Mouse (Mus musculus): ENCODE measurements around the gene Mfsd5. TPM values are rescaled to one million over a fixed set of nuclear protein-coding genes. Genes with fewer than 3 reads are reported as not detected.

Gene Mfsd5
- polyA plus RNA-seq, 1 experiment from 2014 or later = 59.5 TPM

Other genes with a start within 250 kb of the Mfsd5 start
- 72.6 and 87.1 TPM in 2 replicates for gene Eif4b, start 205.7 kb upstream of the Mfsd5 start, polyA plus RNA-seq (2015; fragmentation: Nextera tagmentation; extraction: Ambion mirVana)
- gene Tns2, start 179.0 kb upstream of the Mfsd5 start, polyA plus RNA-seq (2015; fragmentation: Nextera tagmentation; extraction: Ambion mirVana) = 9.8 and 13.7 TPM in 2 replicates
- gene Spryd3, start 143.2 kb upstream of the Mfsd5 start, polyA plus RNA-seq (2015; fragmentation: Nextera tagmentation; extraction: Ambion mirVana) = 83.6 and 96.0 TPM in 2 replicates
- gene Igfbp6, start 135.1 kb upstream of the Mfsd5 start, polyA plus RNA-seq (2015; fragmentation: Nextera tagmentation; extraction: Ambion mirVana) = 3.2 and 3.5 TPM in 2 replicates
- gene Soat2, start 128.9 kb upstream of the Mfsd5 start, polyA plus RNA-seq (2015; fragmentation: Nextera tagmentation; extraction: Ambion mirVana) = 0.06 and 0.68 TPM in 2 replicates
- 45.1 and 48.7 TPM in 2 replicates for gene Zfp740, start 76.2 kb upstream of the Mfsd5 start, polyA plus RNA-seq (2015; fragmentation: Nextera tagmentation; extraction: Ambion mirVana)
- 33.6 and 43.7 TPM in 2 replicates for gene Csad, start 74.7 kb upstream of the Mfsd5 start, polyA plus RNA-seq (2015; fragmentation: Nextera tagmentation; extraction: Ambion mirVana)
- 1.1 and 11.0 TPM in 2 replicates for gene Itgb7, start 47.5 kb upstream of the Mfsd5 start, polyA plus RNA-seq (2015; fragmentation: Nextera tagmentation; extraction: Ambion mirVana)
- 7.8 and 11.9 TPM in 2 replicates for gene Rarg, start 21.9 kb upstream of the Mfsd5 start, polyA plus RNA-seq (2015; fragmentation: Nextera tagmentation; extraction: Ambion mirVana)
- 0.09 TPM in 1 of 2 replicates, not detected in the other for gene Gm9918, start 8.9 kb upstream of the Mfsd5 start, polyA plus RNA-seq (2015; fragmentation: Nextera tagmentation; extraction: Ambion mirVana)
- gene Espl1, start 16.8 kb downstream of the Mfsd5 start, polyA plus RNA-seq (2015; fragmentation: Nextera tagmentation; extraction: Ambion mirVana) = 2.8 and 6.3 TPM in 2 replicates
- 427 and 485 TPM in 2 replicates for gene Pfdn5, start 46.7 kb downstream of the Mfsd5 start, polyA plus RNA-seq (2015; fragmentation: Nextera tagmentation; extraction: Ambion mirVana)
- gene Myg1, start 52.3 kb downstream of the Mfsd5 start, polyA plus RNA-seq (2015; fragmentation: Nextera tagmentation; extraction: Ambion mirVana) = 83.7 and 96.4 TPM in 2 replicates
- 30.4 and 49.7 TPM in 2 replicates for gene Aaas, start 71.3 kb downstream of the Mfsd5 start, polyA plus RNA-seq (2015; fragmentation: Nextera tagmentation; extraction: Ambion mirVana)
- gene Sp7, start 87.7 kb downstream of the Mfsd5 start, polyA plus RNA-seq (2015; fragmentation: Nextera tagmentation; extraction: Ambion mirVana) = 0.88 and 0.95 TPM in 2 replicates
- gene Sp1, start 126.7 kb downstream of the Mfsd5 start, polyA plus RNA-seq (2015; fragmentation: Nextera tagmentation; extraction: Ambion mirVana) = 3.0 and 3.9 TPM in 2 replicates
- gene Amhr2, start 165.9 kb downstream of the Mfsd5 start, polyA plus RNA-seq (2015; fragmentation: Nextera tagmentation; extraction: Ambion mirVana) = 0.83 and 1.1 TPM in 2 replicates
- gene Prr13, start 179.6 kb downstream of the Mfsd5 start, polyA plus RNA-seq (2015; fragmentation: Nextera tagmentation; extraction: Ambion mirVana) = 80.9 and 87.7 TPM in 2 replicates
- gene Pcbp2, start 191.1 kb downstream of the Mfsd5 start, polyA plus RNA-seq (2015; fragmentation: Nextera tagmentation; extraction: Ambion mirVana) = 117 and 143 TPM in 2 replicates
- 6.2 and 6.4 TPM in 2 replicates for gene Gm10337, start 224.3 kb downstream of the Mfsd5 start, polyA plus RNA-seq (2015; fragmentation: Nextera tagmentation; extraction: Ambion mirVana)
- gene Map3k12, start 237.6 kb downstream of the Mfsd5 start, polyA plus RNA-seq (2015; fragmentation: Nextera tagmentation; extraction: Ambion mirVana) = 49.1 and 57.4 TPM in 2 replicates
- gene Tarbp2, start 238.7 kb downstream of the Mfsd5 start, polyA plus RNA-seq (2015; fragmentation: Nextera tagmentation; extraction: Ambion mirVana) = 93.7 and 98.4 TPM in 2 replicates
- 13.9 and 14.0 TPM in 2 replicates for gene Npff, start 245.5 kb downstream of the Mfsd5 start, polyA plus RNA-seq (2015; fragmentation: Nextera tagmentation; extraction: Ambion mirVana)